ENCODE assay signal across 24 mouse cellular contexts in genomic region chr13:53584504-53585130, GRCm38 (mm10).
DNase-seq lines count a peak whose midpoint lies in the region; TF ChIP-seq lines count a peak whose summit lies in the region.
"Had no signal": no experiment of that assay in that cellular context is flagged by ENCODE, and none has a peak within 500 bp of the region (broad histone marks: within the 10 kb centered on the region; RNA-seq: fewer than 3 reads in every experiment).

No protein-coding gene starts in this region.

- no peak overlapping the region for H3K27ac ChIP-seq in CH12.LX (ENCODE audit: insufficient read depth, low read depth)
- H3K27ac ChIP-seq: embryonic facial prominence, embryonic 15.5 days; hindbrain, embryonic 13.5 days; kidney, embryonic 15.5 days; limb, embryonic 13.5 days; liver, embryonic 13.5 days; neural tube, embryonic 13.5 days; stomach, embryonic 15.5 days had no signal

- no peak overlapping the region for H3K4me3 ChIP-seq in CH12.LX (replicated peaks in 1 of 3; ENCODE audit: low read depth in 2 of 3, low read length in 2 of 3, poor library complexity in 1 of 3)
- H3K4me3 ChIP-seq: embryonic facial prominence, embryonic 15.5 days; hindbrain, embryonic 13.5 days; kidney, embryonic 15.5 days; limb, embryonic 13.5 days; liver, embryonic 13.5 days; myocyte; neural tube, embryonic 13.5 days; stomach, embryonic 15.5 days had no signal

- no peak for TF ChIP-seq EP300 in CH12.LX (IDR thresholded peaks at IDR 0.05; ENCODE audit: low read length)

- in situ Hi-C loops in CH12.LX (cut with MboI; ENCODE audit: low pct_ligation_motif_present, low pct_unique_long_range_greater_than_20kb, low sequenced_read_pairs) = no loop called here

- no peak overlapping the region for H3K4me2 ChIP-seq in CH12.LX (ENCODE audit: insufficient read depth, low read depth, poor library complexity, severe bottlenecking)
- H3K4me2 ChIP-seq: embryonic facial prominence, embryonic 15.5 days; hindbrain, embryonic 13.5 days; kidney, embryonic 15.5 days; limb, embryonic 13.5 days; liver, embryonic 13.5 days; lung, embryonic 14.5 days; neural tube, embryonic 13.5 days; stomach, embryonic 15.5 days had no signal

- DNase-seq in embryo, embryonic 11 days = peak; percentile 12
- DNase-seq in embryo, embryonic 10 days (ENCODE audit: low spot score) = no peak
- DNase-seq in layer of hippocampus, adult 8-10 months (ENCODE audit: low spot score in 2 of 2) = peak; percentile 4 to 5
- DNase-seq in layer of hippocampus, postnatal 25 days (ENCODE audit: extremely low spot score in 1 of 2, low spot score in 1 of 2) = no peak
- DNase-seq in CH12.LX (ENCODE audit: extremely low read depth) (no peak), liver (no peak)
- peak; percentile 35 for DNase-seq in telencephalon, adult 2 months (ENCODE audit: low read depth, low spot score)
- DNase-seq: cerebellum, adult 18-20 months; cerebellum, postnatal 25 days; gastrocnemius, postnatal 25 days; kidney, adult 11 months; kidney, postnatal 36 days; liver, embryonic 13.5 days; lung, embryonic 14.5 days; midbrain, embryonic 14.5 days; thymus, adult 18-20 months; thymus, postnatal 36 days had no signal

- TF ChIP-seq CTCF in CH12.LX (conservative IDR thresholded peaks at IDR 0.05 in 1 of 2, IDR thresholded peaks at IDR 0.05 in 1 of 2; ENCODE audit: low read depth in 2 of 2, low read length in 2 of 2) = no peak

- no peak for TF ChIP-seq RAD21 in CH12.LX (IDR thresholded peaks at IDR 0.05; ENCODE audit: low read depth, low read length)

- H3K9me3 ChIP-seq in CH12.LX (replicated peaks; ENCODE audit: low read length) = peaks cover 12% of the 10 kb centered on the region
- H3K9me3 ChIP-seq: embryonic facial prominence, embryonic 15.5 days; stomach, embryonic 15.5 days had no signal

- no peaks in the 10 kb centered on the region for H3K36me3 ChIP-seq in CH12.LX (replicated peaks in 1 of 2; ENCODE audit: control insufficient read depth in 1 of 2, insufficient read depth in 1 of 2, low read length in 1 of 2)
- H3K36me3 ChIP-seq: embryonic facial prominence, embryonic 15.5 days; hindbrain, embryonic 13.5 days; kidney, embryonic 15.5 days; limb, embryonic 13.5 days; liver, embryonic 13.5 days; neural tube, embryonic 13.5 days; stomach, embryonic 15.5 days had no signal

- peaks cover 61% of the 10 kb centered on the region for H3K27me3 ChIP-seq in CH12.LX (replicated peaks)
- H3K27me3 ChIP-seq: embryonic facial prominence, embryonic 15.5 days; hindbrain, embryonic 13.5 days; kidney, embryonic 15.5 days; limb, embryonic 13.5 days; liver, embryonic 13.5 days; neural tube, embryonic 13.5 days; stomach, embryonic 15.5 days had no signal

- TF ChIP-seq POLR2A in CH12.LX (IDR thresholded peaks at IDR 0.05; ENCODE audit: low read depth, low read length) = no peak

- H3K4me1 ChIP-seq in CH12.LX (ENCODE audit: control insufficient read depth in 1 of 2, insufficient read depth in 2 of 2) = no peaks in the 10 kb centered on the region
- H3K4me1 ChIP-seq: embryonic facial prominence, embryonic 15.5 days; kidney, embryonic 15.5 days; liver, embryonic 13.5 days; neural tube, embryonic 13.5 days; stomach, embryonic 15.5 days had no signal

- dilution Hi-C loops in CH12.LX (cut with MboI; ENCODE audit: extremely low pct_ligation_motif_present, extremely low pct_unique_long_range_greater_than_20kb, low sequenced_read_pairs) = no loop called here

- no peak overlapping the region for H3K9ac ChIP-seq in CH12.LX (ENCODE audit: insufficient read depth, low read depth)
- H3K9ac ChIP-seq: embryonic facial prominence, embryonic 15.5 days; hindbrain, embryonic 13.5 days; kidney, embryonic 15.5 days; limb, embryonic 13.5 days; liver, embryonic 13.5 days; lung, embryonic 14.5 days; neural tube, embryonic 13.5 days; stomach, embryonic 15.5 days had no signal

- H3K79me2 ChIP-seq in CH12.LX (replicated peaks; ENCODE audit: control insufficient read depth, extremely low read depth, insufficient read depth, poor library complexity, severe bottlenecking) = no peaks in the 10 kb centered on the region

TF ChIP-seq in CH12.LX, 34 proteins besides CTCF, POLR2A, EP300 and RAD21:
- TF ChIP-seq MAFK (IDR thresholded peaks at IDR 0.05; ENCODE audit: insufficient replicate concordance, low read length) (peak; percentile 40; the same call in 1 of the 2 replicates), ETS1 (conservative IDR thresholded peaks at IDR 0.05; ENCODE audit: low read depth, low read length) (no peak)

Comparison
In these comparisons a context has a peak if more than half of its experiments do, and no peak if none do; other contexts are left out.
1. DNase-seq: peak in embryo, embryonic 11 days (single experiment), layer of hippocampus, adult 8-10 months (2 of 2) and telencephalon, adult 2 months (single experiment); none in embryo, embryonic 10 days (single experiment), layer of hippocampus, postnatal 25 days (0 of 2), CH12.LX (single experiment) and liver (single experiment).